Mouse (Mus musculus): Measurements from ENCODE around the gene Il4ra.

GRCm38 (mm10) chr7:125579545-125580219 lies 27.8 kb downstream of the Il4ra start:
- no peak for TF ChIP-seq CTCF (IDR thresholded peaks at IDR 0.05; ENCODE audit: low read depth, low read length)
- no peak for TF ChIP-seq POLR2A (IDR thresholded peaks at IDR 0.05; ENCODE audit: extremely low read depth, insufficient read depth, low read length)
